Comparison of ENCODE assay signal across 8 mouse cellular contexts in the genomic region with DNA sequence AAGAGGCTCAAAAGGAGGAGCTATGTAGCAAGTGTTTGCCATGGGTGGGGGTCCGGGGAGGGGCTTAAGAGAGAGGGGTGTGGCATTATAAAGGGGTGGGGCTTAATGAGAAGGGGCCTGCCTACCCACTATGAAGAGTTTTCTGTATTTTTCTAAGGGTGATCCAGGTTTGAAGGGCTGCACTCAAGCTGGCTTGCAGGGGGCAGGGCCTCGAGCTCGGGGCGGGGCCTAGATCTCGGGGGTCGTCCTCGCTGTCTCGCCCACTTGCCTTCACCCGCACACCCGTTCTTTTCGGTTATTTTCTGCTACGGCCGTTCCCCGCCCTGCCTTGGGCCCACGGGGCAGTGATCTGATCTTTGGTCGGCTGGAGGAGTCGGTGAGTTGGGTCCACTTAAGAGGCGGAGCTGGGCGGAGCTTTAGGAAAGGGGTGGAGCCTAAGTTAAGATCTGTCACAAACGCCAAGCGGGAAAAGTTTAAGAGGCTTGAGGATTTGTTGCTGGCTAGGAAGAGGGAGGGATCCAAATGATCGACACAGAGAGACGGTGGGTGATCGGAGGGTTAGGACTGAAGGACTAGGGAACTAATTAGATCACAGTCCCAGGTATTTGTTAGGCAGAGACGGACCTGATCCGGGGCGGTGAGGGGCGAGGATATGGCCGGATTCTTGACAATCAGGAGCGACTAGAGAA. TPM values are rescaled to one million over a fixed set of nuclear protein-coding genes. Genes with fewer than 3 reads are reported as not detected.
DNase-seq lines count a peak whose midpoint lies in the region; ATAC-seq and TF ChIP-seq lines count a peak whose summit lies in the region.

A gene (plus strand): TSS at position 145 of the 689 bp plus-strand sequence.
A gene (minus strand): TSS at position 346 of the 689 bp plus-strand sequence.

- H3K27ac ChIP-seq in brown adipose tissue, adult 24 weeks (replicated peaks; ENCODE audit: low read depth, low read length), result peak within 1 kb of the TSS; percentile 62; the same call in 1 of the 2 replicates
- H3K27ac ChIP-seq in forebrain, embryonic 11.5 days (ENCODE audit: low read depth, low read length), result peak within 1 kb of the TSS; percentile 77; the same call in 1 of the 2 replicates
- H3K27ac ChIP-seq in heart, postnatal 0 days (ENCODE audit: low read depth), result peak within 1 kb of the TSS; percentile 46

- H3K4me1 ChIP-seq in brown adipose tissue, adult 24 weeks (ENCODE audit: control insufficient read depth, insufficient read depth, insufficient read length, low read length), result peaks cover 6% of the 10 kb centered on the region; the same call in 1 of the 2 replicates
- H3K4me1 ChIP-seq in forebrain, embryonic 11.5 days (replicated peaks; ENCODE audit: control insufficient read depth, insufficient read depth, low read length), result peaks cover 29% of the 10 kb centered on the region
- peaks cover 16% of the 10 kb centered on the region for H3K4me1 ChIP-seq in heart, postnatal 0 days (ENCODE audit: control insufficient read depth, insufficient read depth)

- ATAC-seq in forebrain, embryonic 11.5 days (replicated peaks; ENCODE audit: low FRiP score), result peak; percentile 48
- ATAC-seq in heart, postnatal 0 days (ENCODE audit: insufficient read depth, low read depth), result peak; percentile 40

- peaks cover 31% of the 10 kb centered on the region for H3K27me3 ChIP-seq in forebrain, embryonic 11.5 days (ENCODE audit: control insufficient read depth, insufficient read depth, low read length)
- H3K27me3 ChIP-seq in heart, postnatal 0 days (ENCODE audit: control insufficient read depth, insufficient read depth, low read length), result peaks cover 50% of the 10 kb centered on the region

- peak within 1 kb of the TSS; percentile 65 for H3K9ac ChIP-seq in forebrain, embryonic 11.5 days (ENCODE audit: low read length)
- H3K9ac ChIP-seq in heart, postnatal 0 days (replicated peaks; ENCODE audit: low read depth, low read length), result peak within 1 kb of the TSS; percentile 24

- H3K4me2 ChIP-seq in forebrain, embryonic 11.5 days (ENCODE audit: low read depth, low read length, severe bottlenecking), result peak within 1 kb of the TSS; percentile 79
- peak within 1 kb of the TSS; percentile 66 for H3K4me2 ChIP-seq in heart, postnatal 0 days (ENCODE audit: low read depth, low read length)

- DNase-seq in cerebellum, adult 11-12 months, result peak; percentile 79
- DNase-seq in cerebellum, adult 11 months, result no peak
- DNase-seq in forebrain, embryonic 11.5 days (ENCODE audit: low spot score), result no peak
- DNase-seq in heart, postnatal 0 days (ENCODE audit: low spot score), result peak; percentile 59
- peak; percentile 92 to 94 for DNase-seq in kidney, postnatal 25 days
- DNase-seq in lung, postnatal 36 days, result peak; percentile 92
- peak; percentile 72 for DNase-seq in ovary, postnatal 36 days (ENCODE audit: low spot score)

- TF ChIP-seq EP300 in heart, postnatal 0 days (IDR thresholded peaks at IDR 0.05; ENCODE audit: low read depth), result no peak

- H3K36me3 ChIP-seq in forebrain, embryonic 11.5 days (ENCODE audit: control insufficient read depth, insufficient read depth, low read length), result no peaks in the 10 kb centered on the region; the same call in 1 of the 2 replicates
- peaks cover 20% of the 10 kb centered on the region for H3K36me3 ChIP-seq in heart, postnatal 0 days (replicated peaks; ENCODE audit: control insufficient read depth, insufficient read depth, low read length)

- no peaks in the 10 kb centered on the region for H3K9me3 ChIP-seq in forebrain, embryonic 11.5 days (ENCODE audit: control insufficient read depth, low read length)
- no peaks in the 10 kb centered on the region for H3K9me3 ChIP-seq in heart, postnatal 0 days (replicated peaks; ENCODE audit: control insufficient read depth, low read length)

- WGBS in forebrain, embryonic 11.5 days, result under 1% methylated on average over 30 of the region's 30 CpGs
- WGBS in heart, postnatal 0 days, result 1% methylated on average over 30 of the region's 30 CpGs

- TF ChIP-seq CTCF in heart, postnatal 0 days (IDR thresholded peaks at IDR 0.05; ENCODE audit: low read depth), result no peak

- peak within 1 kb of the TSS; percentile 72 for H3K4me3 ChIP-seq in brown adipose tissue, adult 24 weeks (ENCODE audit: insufficient read depth, low read depth, low read length)
- H3K4me3 ChIP-seq in forebrain, embryonic 11.5 days (ENCODE audit: low read depth, low read length), result peak within 1 kb of the TSS; percentile 70
- H3K4me3 ChIP-seq in heart, postnatal 0 days (ENCODE audit: low read depth, low read length), result peak within 1 kb of the TSS; percentile 59

RNA-seq across cellular contexts. Expression of the first gene that starts in this region (rescaled TPM):
- not detected in 2 replicates for polyA plus RNA-seq in brown adipose tissue, adult 24 weeks (2012; ENCODE audit: insufficient read depth, insufficient read length, missing spikeins)
- 0.52 and 0.53 TPM in 2 replicates for polyA plus RNA-seq in forebrain, embryonic 11.5 days (2014; fragmentation: Nextera tagmentation; extraction: Ambion mirVana)
- total RNA-seq in heart, postnatal 0 days (2014; rRNA removed; ENCODE audit: low replicate concordance), result 0.23 TPM in 1 of 2 replicates, not detected in the other
- polyA plus RNA-seq in heart, postnatal 0 days (2015; fragmentation: Nextera tagmentation; extraction: Ambion mirVana), result 0.14 and 0.26 TPM in 2 replicates

RNA-seq across cellular contexts. Expression of the second gene that starts in this region (rescaled TPM):
- polyA plus RNA-seq in brown adipose tissue, adult 24 weeks (2012; ENCODE audit: insufficient read depth, insufficient read length, missing spikeins), result 0.32 and 1.2 TPM in 2 replicates
- polyA plus RNA-seq in forebrain, embryonic 11.5 days (2014; fragmentation: Nextera tagmentation; extraction: Ambion mirVana), result 7.8 TPM in 2 replicates
- 2.7 and 4.7 TPM in 2 replicates for total RNA-seq in heart, postnatal 0 days (2014; rRNA removed; ENCODE audit: low replicate concordance)
- 0.80 and 1.00 TPM in 2 replicates for polyA plus RNA-seq in heart, postnatal 0 days (2015; fragmentation: Nextera tagmentation; extraction: Ambion mirVana)

Comparison
In these comparisons a context has a peak if more than half of its experiments do, and no peak if none do; other contexts are left out.
1. DNase-seq: peak in cerebellum, adult 11-12 months (single experiment), heart, postnatal 0 days (single experiment), kidney, postnatal 25 days (2 of 2), lung, postnatal 36 days (single experiment) and ovary, postnatal 36 days (single experiment); none in cerebellum, adult 11 months (single experiment) and forebrain, embryonic 11.5 days (single experiment).
2. Peak in every context shown above with its lines, with median percentiles within 50 percentile points of each other: H3K27ac ChIP-seq and H3K4me3 ChIP-seq.